Mouse (Mus musculus) G1E (cell line): ENCODE results near the gene Traf7.

Experiments
- CTCF ChIP-seq: IDR thresholded peaks from 2 replicates; pipeline ENCODE4 v1.5.1; 2012; ENCODE audit warnings: low read depth, low read length, inconsistent platforms, mixed read lengths
- GATA1 ChIP-seq: IDR thresholded peaks from 2 replicates; pipeline ENCODE4 v1.6.1; 2012; ENCODE audit warnings: borderline replicate concordance, low read length, inconsistent platforms, mixed read lengths
- POLR2AphosphoS5 ChIP-seq: IDR thresholded peaks from 2 replicates; pipeline ENCODE4 v1.6.1; 2012; ENCODE audit warnings: low read depth, low read length, inconsistent platforms; ENCODE audit not compliant: insufficient replicate concordance

DNA sequence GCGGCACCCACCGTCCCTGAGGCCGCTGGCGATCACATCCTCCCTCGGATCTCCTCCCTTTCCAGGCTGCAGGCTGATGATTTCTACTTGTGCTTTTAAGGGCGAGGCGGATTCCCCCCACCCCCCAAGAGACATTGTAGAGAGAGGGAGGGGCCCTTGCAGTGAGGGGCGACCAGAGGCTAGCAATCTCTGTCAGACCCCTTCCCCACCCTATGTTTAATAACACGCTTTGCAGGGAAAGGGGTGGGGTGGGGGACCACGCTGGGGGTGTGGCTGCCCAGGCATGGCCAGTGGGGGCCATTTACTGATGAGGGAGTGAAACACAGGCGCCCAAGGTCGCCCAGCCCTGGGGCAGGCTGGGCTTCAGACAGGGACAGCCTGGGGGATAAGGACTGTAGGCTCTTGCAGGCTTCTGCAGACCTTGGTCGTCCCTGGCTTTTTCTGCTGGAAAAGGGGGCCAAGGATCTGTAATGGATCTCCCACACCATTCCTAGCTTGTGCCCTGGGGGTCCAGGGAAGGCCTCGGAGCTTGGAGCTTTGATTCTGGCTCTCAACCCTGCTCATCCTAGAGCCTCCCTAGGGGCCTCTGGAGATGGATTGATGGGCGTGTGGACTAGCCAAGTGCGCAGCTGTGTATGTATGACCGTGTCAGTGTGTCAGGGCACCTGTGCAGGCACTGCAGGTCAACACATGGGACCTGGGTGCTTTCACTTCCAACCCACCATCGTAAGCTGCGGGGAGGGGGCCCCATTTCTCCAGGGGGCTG, 38.3 kb downstream of the Traf7 start:
- TF ChIP-seq CTCF (no peak), POLR2AphosphoS5 (no peak), GATA1 (no peak)
